Comparison of ENCODE assay signal across 11 mouse cellular contexts in the genomic region with DNA sequence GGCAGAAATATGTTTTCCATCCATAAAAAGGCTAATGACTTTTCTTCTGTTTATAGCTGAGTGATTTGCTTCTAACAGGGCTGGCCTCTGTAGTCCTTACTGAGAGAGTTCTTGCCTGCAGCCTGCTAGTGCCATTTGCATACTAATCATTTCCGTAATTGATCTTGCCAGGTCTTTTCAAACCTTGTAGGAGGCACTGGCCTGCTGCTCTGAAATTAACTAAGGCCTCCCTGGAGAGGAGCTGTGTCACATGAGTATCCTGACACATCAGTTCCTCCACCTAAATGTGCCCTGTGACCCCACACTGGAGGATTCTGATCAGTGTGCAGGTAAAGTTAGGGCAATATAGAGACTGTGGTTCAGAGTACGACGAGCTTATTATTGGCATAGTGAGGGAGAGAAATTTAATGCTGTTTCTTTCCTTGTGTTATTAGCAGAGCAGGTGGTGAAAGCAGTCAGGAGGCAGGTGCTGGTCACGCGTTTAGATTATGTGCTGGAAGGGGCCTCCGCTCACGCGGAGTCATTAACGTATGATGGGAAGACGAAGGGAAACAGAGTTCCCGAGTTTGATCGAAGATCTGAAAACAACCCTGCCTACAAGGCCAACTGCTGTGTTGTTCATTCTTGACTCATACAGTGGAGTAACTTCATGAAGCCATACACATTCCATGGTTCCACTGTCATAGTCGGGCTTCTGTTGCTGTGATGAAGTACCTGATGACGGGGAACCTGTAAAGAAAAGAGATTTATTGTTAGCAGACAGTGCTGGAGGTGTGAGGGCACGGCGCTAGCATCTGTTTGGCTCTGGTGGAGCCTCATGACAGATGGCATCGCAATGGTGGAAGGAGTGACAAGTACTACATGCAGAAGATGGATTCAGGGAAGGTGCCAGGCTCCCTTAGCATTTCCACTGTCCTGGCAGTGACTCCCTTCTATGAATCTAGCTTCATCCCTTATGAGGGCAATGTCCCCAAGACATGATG.
DNase-seq lines count a peak whose midpoint lies in the region; ATAC-seq and TF ChIP-seq lines count a peak whose summit lies in the region.
"Had no signal": no experiment of that assay in that cellular context is flagged by ENCODE, and none has a peak within 500 bp of the region (broad histone marks: within the 10 kb centered on the region; RNA-seq: fewer than 3 reads in every experiment).

No protein-coding gene starts in this region.

- H3K36me3 ChIP-seq in neural tube, embryonic 15.5 days = no peaks in the 10 kb centered on the region
- H3K36me3 ChIP-seq in heart, embryonic 11.5 days (ENCODE audit: control insufficient read depth, insufficient read depth, low read length) = no peaks in the 10 kb centered on the region
- H3K36me3 ChIP-seq: heart, embryonic 10.5 days had no signal

- 31% methylated on average over 17 of the region's 17 CpGs for WGBS in neural tube, embryonic 15.5 days
- WGBS in heart, embryonic 11.5 days (ENCODE audit: insufficient replicate concordance) = 69% methylated on average over 17 of the region's 17 CpGs

- ATAC-seq in neural tube, embryonic 15.5 days (ENCODE audit: low FRiP score) = peak; percentile 79
- no peak for ATAC-seq in heart, embryonic 11.5 days (replicated peaks; ENCODE audit: insufficient number of reproducible peaks, low FRiP score, low TSS enrichment)

- H3K27ac ChIP-seq in layer of hippocampus, adult 2 months = peak overlapping the region; percentile 84
- 0 out of 2 replicates have a peak overlapping the region, but pooled peaks have one; percentile 34 for H3K27ac ChIP-seq in neural tube, embryonic 15.5 days (replicated peaks)
- no peak overlapping the region for H3K27ac ChIP-seq in heart, embryonic 11.5 days (ENCODE audit: low read depth, low read length)
- H3K27ac ChIP-seq: heart, embryonic 10.5 days had no signal

- peak; percentile 2 for DNase-seq in cerebellum, adult 11-12 months
- no peak for DNase-seq in cerebellum, adult 8-10 months
- DNase-seq in left cerebral cortex, adult 11 months (ENCODE audit: low spot score) = peak; percentile 7
- no peak for DNase-seq in left cerebral cortex, postnatal 36 days (ENCODE audit: low spot score in 2 of 2)
- peak in 1 of 2 experiments; percentile 21 for DNase-seq in layer of hippocampus, adult 2 months (ENCODE audit: low spot score in 2 of 2)
- DNase-seq in testis, postnatal 14 days (ENCODE audit: low spot score) = no peak
- DNase-seq: liver; lung, postnatal 4 days had no signal

- intact Hi-C loops in left cerebral cortex, postnatal 36 days (cut with DNase I) = no loop called here

- no peaks in the 10 kb centered on the region for H3K27me3 ChIP-seq in neural tube, embryonic 15.5 days (replicated peaks)
- H3K27me3 ChIP-seq in heart, embryonic 11.5 days (ENCODE audit: control insufficient read depth, insufficient read depth, low read length) = no peaks in the 10 kb centered on the region

- H3K4me3 ChIP-seq in layer of hippocampus, adult 2 months = no peak overlapping the region
- H3K4me3 ChIP-seq in neural tube, embryonic 15.5 days (replicated peaks) = no peak overlapping the region
- no peak overlapping the region for H3K4me3 ChIP-seq in heart, embryonic 11.5 days (ENCODE audit: low read depth, low read length)
- H3K4me3 ChIP-seq: heart, embryonic 10.5 days had no signal

- TF ChIP-seq CTCF in layer of hippocampus, adult 2 months (conservative IDR thresholded peaks at IDR 0.05) = no peak

- peaks cover 11% of the 10 kb centered on the region for H3K4me1 ChIP-seq in neural tube, embryonic 15.5 days
- H3K4me1 ChIP-seq in heart, embryonic 11.5 days (ENCODE audit: control insufficient read depth, insufficient read depth, low read length) = no peaks in the 10 kb centered on the region
- H3K4me1 ChIP-seq: heart, embryonic 10.5 days had no signal

- H3K9ac ChIP-seq in neural tube, embryonic 15.5 days (replicated peaks) = no peak overlapping the region
- H3K9ac ChIP-seq in heart, embryonic 11.5 days (ENCODE audit: low read depth, low read length) = no peak overlapping the region

- H3K9me3 ChIP-seq in neural tube, embryonic 15.5 days (replicated peaks) = no peaks in the 10 kb centered on the region
- no peaks in the 10 kb centered on the region for H3K9me3 ChIP-seq in heart, embryonic 11.5 days (replicated peaks; ENCODE audit: control insufficient read depth, low read length)
- H3K9me3 ChIP-seq: heart, embryonic 10.5 days had no signal

- H3K4me2 ChIP-seq in neural tube, embryonic 15.5 days = no peak overlapping the region
- no peak overlapping the region for H3K4me2 ChIP-seq in heart, embryonic 11.5 days

Comparison
In these comparisons a context has a peak if more than half of its experiments do, and no peak if none do; other contexts are left out.
1. DNase-seq: peak in cerebellum, adult 11-12 months (single experiment) and left cerebral cortex, adult 11 months (single experiment); none in cerebellum, adult 8-10 months (single experiment), left cerebral cortex, postnatal 36 days (0 of 2) and testis, postnatal 14 days (single experiment).